Mouse (Mus musculus): Measurements from ENCODE around the gene Fchsd2. TPM values are rescaled to one million over a fixed set of nuclear protein-coding genes. Genes with fewer than 3 reads are reported as not detected.

The Fchsd2 gene
- polyA plus RNA-seq, 1 experiment from 2014 or later, result 20.1 TPM

DNA sequence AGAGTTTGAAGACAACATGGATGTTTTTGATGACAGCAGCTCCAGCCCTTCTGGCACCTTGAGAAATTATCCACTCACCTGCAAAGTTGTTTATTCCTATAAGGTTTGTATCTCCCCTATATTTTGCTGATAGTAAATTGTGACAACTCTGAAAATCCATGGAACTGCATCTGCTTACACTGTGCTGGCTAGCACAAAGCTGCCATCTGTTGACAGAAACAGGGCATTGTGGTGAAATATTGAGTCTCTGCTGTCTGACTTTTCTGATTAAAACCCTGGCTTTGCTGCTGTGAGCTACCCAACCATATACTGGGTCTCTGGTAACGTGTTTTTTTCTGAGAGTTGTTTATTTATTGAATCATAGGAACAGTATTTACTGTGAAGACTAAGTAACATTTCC lies 178.9 kb downstream of the Fchsd2 start:
- peak; percentile 57 for TF ChIP-seq CTCF (IDR thresholded peaks at IDR 0.05; ENCODE audit: low read depth)
- Histone ChIP-seq H3K4me1 (replicated peaks; ENCODE audit: control insufficient read depth, insufficient read depth, low read length) (no peaks in the 10 kb centered on the region), H3K4me2 (replicated peaks; ENCODE audit: low read depth) (no peak overlapping the region), H3K9me3 (ENCODE audit: control insufficient read depth) (no peaks in the 10 kb centered on the region), H3K36me3 (ENCODE audit: control insufficient read depth, insufficient read depth) (peaks cover 39% of the 10 kb centered on the region), H3K9ac (ENCODE audit: low read depth, low read length) (no peak overlapping the region), H3K4me3 (ENCODE audit: low read depth, low read length) (no peak overlapping the region), H3K27me3 (replicated peaks; ENCODE audit: control insufficient read depth, insufficient read depth, low read length) (no peaks in the 10 kb centered on the region), H3K27ac (ENCODE audit: low read depth, low read length) (no peak overlapping the region)
- no peak for ATAC-seq
- 71% methylated on average over 1 of the region's 1 CpGs for WGBS

GRCm38 (mm10) chr7:101272466-101273160 lies 179.9 kb downstream of the Fchsd2 start:
- no peaks in the 10 kb centered on the region for H3K9me3 ChIP-seq (ENCODE audit: control insufficient read depth)
- no peak overlapping the region for H3K9ac ChIP-seq (ENCODE audit: low read depth, low read length)
- H3K4me2 ChIP-seq (replicated peaks; ENCODE audit: low read depth), result no peak overlapping the region
- peaks cover 46% of the 10 kb centered on the region for H3K36me3 ChIP-seq (ENCODE audit: control insufficient read depth, insufficient read depth)
- H3K4me1 ChIP-seq (replicated peaks; ENCODE audit: control insufficient read depth, insufficient read depth, low read length), result no peaks in the 10 kb centered on the region
- no peak for TF ChIP-seq CTCF (IDR thresholded peaks at IDR 0.05; ENCODE audit: low read depth)
- no peak for ATAC-seq
- H3K4me3 ChIP-seq (ENCODE audit: low read depth, low read length), result no peak overlapping the region
- H3K27me3 ChIP-seq (replicated peaks; ENCODE audit: control insufficient read depth, insufficient read depth, low read length), result no peaks in the 10 kb centered on the region
- WGBS, result 87% methylated on average over 8 of the region's 8 CpGs
- H3K27ac ChIP-seq (ENCODE audit: low read depth, low read length), result no peak overlapping the region

- Histone ChIP-seq H3K36me3 (ENCODE audit: control insufficient read depth, insufficient read depth) (peaks cover 59% of the 10 kb centered on the region), H3K27me3 (replicated peaks; ENCODE audit: control insufficient read depth, insufficient read depth, low read length) (no peaks in the 10 kb centered on the region), H3K9ac (ENCODE audit: low read depth, low read length) (no peak overlapping the region), H3K9me3 (ENCODE audit: control insufficient read depth) (no peaks in the 10 kb centered on the region), H3K27ac (ENCODE audit: low read depth, low read length) (no peak overlapping the region), H3K4me2 (replicated peaks; ENCODE audit: low read depth) (no peak overlapping the region), H3K4me3 (ENCODE audit: low read depth, low read length) (no peak overlapping the region), H3K4me1 (replicated peaks; ENCODE audit: control insufficient read depth, insufficient read depth, low read length) (no peaks in the 10 kb centered on the region)
- WGBS, result 89% methylated on average over 3 of the region's 3 CpGs
- ATAC-seq, result no peak
- TF ChIP-seq CTCF (IDR thresholded peaks at IDR 0.05; ENCODE audit: low read depth), result no peak
These were observed 190.1 kb downstream of the Fchsd2 start for GRCm38 (mm10) chr7:101282721-101283120.

- peaks cover 48% of the 10 kb centered on the region for H3K36me3 ChIP-seq (ENCODE audit: control insufficient read depth, insufficient read depth)
- H3K27me3 ChIP-seq (replicated peaks; ENCODE audit: control insufficient read depth, insufficient read depth, low read length), result no peaks in the 10 kb centered on the region
- H3K4me3 ChIP-seq (ENCODE audit: low read depth, low read length), result no peak overlapping the region
- TF ChIP-seq CTCF (IDR thresholded peaks at IDR 0.05; ENCODE audit: low read depth), result no peak
- H3K4me2 ChIP-seq (replicated peaks; ENCODE audit: low read depth), result no peak overlapping the region
- no peaks in the 10 kb centered on the region for H3K4me1 ChIP-seq (replicated peaks; ENCODE audit: control insufficient read depth, insufficient read depth, low read length)
- H3K9ac ChIP-seq (ENCODE audit: low read depth, low read length), result no peak overlapping the region
- no peak overlapping the region for H3K27ac ChIP-seq (ENCODE audit: low read depth, low read length)
- no peaks in the 10 kb centered on the region for H3K9me3 ChIP-seq (ENCODE audit: control insufficient read depth)
- WGBS, result 48% methylated on average over 1 of the region's 1 CpGs
- ATAC-seq, result 0 out of 2 replicates have a peak, but pooled peaks have one; percentile 26
These were observed 191.8 kb downstream of the Fchsd2 start for GRCm38 (mm10) chr7:101284504-101284903.

- Histone ChIP-seq H3K4me3 (ENCODE audit: low read depth, low read length) (no peak overlapping the region), H3K27me3 (replicated peaks; ENCODE audit: control insufficient read depth, insufficient read depth, low read length) (no peaks in the 10 kb centered on the region), H3K27ac (ENCODE audit: low read depth, low read length) (no peak overlapping the region), H3K4me1 (replicated peaks; ENCODE audit: control insufficient read depth, insufficient read depth, low read length) (no peaks in the 10 kb centered on the region), H3K4me2 (replicated peaks; ENCODE audit: low read depth) (no peak overlapping the region), H3K9me3 (ENCODE audit: control insufficient read depth) (no peaks in the 10 kb centered on the region), H3K9ac (ENCODE audit: low read depth, low read length) (no peak overlapping the region), H3K36me3 (ENCODE audit: control insufficient read depth, insufficient read depth) (peaks cover 48% of the 10 kb centered on the region)
- no peak for TF ChIP-seq CTCF (IDR thresholded peaks at IDR 0.05; ENCODE audit: low read depth)
- 80% methylated on average over 4 of the region's 4 CpGs for WGBS
- no peak for ATAC-seq
These were observed 194.2 kb downstream of the Fchsd2 start for GRCm38 (mm10) chr7:101286891-101287290.

GRCm38 (mm10) chr7:101287820-101288219 lies 195.2 kb downstream of the Fchsd2 start:
- Histone ChIP-seq H3K9me3 (ENCODE audit: control insufficient read depth) (no peaks in the 10 kb centered on the region), H3K27ac (ENCODE audit: low read depth, low read length) (no peak overlapping the region), H3K27me3 (replicated peaks; ENCODE audit: control insufficient read depth, insufficient read depth, low read length) (no peaks in the 10 kb centered on the region), H3K36me3 (ENCODE audit: control insufficient read depth, insufficient read depth) (peaks cover 39% of the 10 kb centered on the region), H3K4me1 (replicated peaks; ENCODE audit: control insufficient read depth, insufficient read depth, low read length) (no peaks in the 10 kb centered on the region), H3K4me2 (replicated peaks; ENCODE audit: low read depth) (no peak overlapping the region), H3K9ac (ENCODE audit: low read depth, low read length) (no peak overlapping the region), H3K4me3 (ENCODE audit: low read depth, low read length) (no peak overlapping the region)
- WGBS, result 85% methylated on average over 2 of the region's 2 CpGs
- no peak for TF ChIP-seq CTCF (IDR thresholded peaks at IDR 0.05; ENCODE audit: low read depth)
- ATAC-seq, result no peak

Data from intestine, postnatal 0 days (tissue).